Mouse (Mus musculus) midbrain, postnatal 0 days (tissue): Measurements from ENCODE around the gene Dnah11. TPM values are rescaled to one million over a fixed set of nuclear protein-coding genes. Genes with fewer than 3 reads are reported as not detected.

ENCODE experiments used
- ATAC-seq: fragments of 200-750 bp; cut with Nextera tagmentation; 2 replicates; pipeline ENCODE4 v1.8.0; 2017; ENCODE audit warnings: moderate number of reproducible peaks, mild to moderate bottlenecking, moderate TSS enrichment, moderate library complexity; ENCODE audit not compliant: low FRiP score
- DNase-seq: peaks from one replicate; pipeline ENCODE4 v3.0.0-alpha.2; 2015; ENCODE audit warnings: low spot score
- H3K27ac ChIP-seq: fragments of 300-500 bp; sonication (generic); 2 replicates; pipeline ENCODE4 v1.5.1; 2014; ENCODE audit warnings: low read depth, mild to moderate bottlenecking, low read length, mixed read lengths
- H3K27me3 ChIP-seq: fragments of 300-500 bp; sonication (generic); 2 replicates; pipeline ENCODE4 v1.6.1; 2014; ENCODE audit warnings: low read length, control low read depth, mixed read lengths; ENCODE audit not compliant: insufficient read depth
- H3K36me3 ChIP-seq: fragments of 300-500 bp; sonication (generic); 2 replicates; pipeline ENCODE4 v1.6.1; 2014; ENCODE audit warnings: low read length, control low read depth, mixed read lengths; ENCODE audit not compliant: insufficient read depth
- H3K4me1 ChIP-seq: fragments of 300-500 bp; sonication (generic); 2 replicates; pipeline ENCODE4 v1.6.1; 2014; ENCODE audit warnings: mild to moderate bottlenecking, control low read depth, antibody characterized with exemption, low read length, mixed read lengths; ENCODE audit not compliant: insufficient read depth
- H3K4me2 ChIP-seq: fragments of 300-500 bp; sonication (generic); 2 replicates; pipeline ENCODE4 v1.6.1; 2014; ENCODE audit warnings: low read depth, mild to moderate bottlenecking, low read length, mixed read lengths; ENCODE audit not compliant: poor library complexity, severe bottlenecking
- H3K4me3 ChIP-seq: fragments of 300-500 bp; sonication (generic); 2 replicates; pipeline ENCODE4 v1.5.1; 2014; ENCODE audit warnings: low read depth, mild to moderate bottlenecking, low read length, moderate library complexity
- H3K9ac ChIP-seq: fragments of 300-500 bp; sonication (generic); replicated peaks from 2 replicates; pipeline ENCODE4 v1.6.1; 2014; ENCODE audit warnings: mild to moderate bottlenecking, low read length, moderate library complexity, mixed read lengths; ENCODE audit not compliant: poor library complexity, severe bottlenecking
- H3K9me3 ChIP-seq: fragments of 300-500 bp; sonication (generic); 2 replicates; pipeline ENCODE4 v1.6.1; 2016; ENCODE audit warnings: low read length, control low read depth
- CTCF ChIP-seq: IDR thresholded peaks from 2 replicates; pipeline ENCODE4 v1.5.1; 2016; ENCODE audit warnings: antibody characterized with exemption, mild to moderate bottlenecking
- WGBS: fragments of 180-500 bp; shearing (Covaris S2); extraction: QIAGEN DNeasy Blood & Tissue Kit; methylation state at CpG from one replicate; pipeline ENCODE4 v1.1.7; 2014; 5-methylcytosine and 5-hydroxymethylcytosine counted together
- polyA plus RNA-seq: library from polyadenylated mRNA; unstranded; fragments of >200 nt; fragmentation: Nextera tagmentation; extraction: Ambion mirVana; gene quantifications from 2 replicates; pipeline ENCODE4 v1.2.1, GENCODE M21; 2015
- total RNA-seq: library from RNA; depleted of rRNA; stranded (reverse); fragments of >200 nt; gene quantifications from 2 replicates; pipeline ENCODE4 v1.2.3, GENCODE M21; 2014; rRNA removed

Gene Dnah11
- total and polyA plus RNA-seq, 2 experiments from 2014 or later, result 0.25 to 1.4 TPM

GRCm38 (mm10) chr12:117837376-117837775, 361.5 kb downstream of the Dnah11 start:
- 86% methylated on average over 4 of the region's 4 CpGs for WGBS
- TF ChIP-seq CTCF, result no peak
- H3K27me3 ChIP-seq, result no peaks in the 10 kb centered on the region
- H3K36me3 ChIP-seq, result no peaks in the 10 kb centered on the region
- H3K9me3 ChIP-seq, result no peaks in the 10 kb centered on the region
- no peak overlapping the region for H3K27ac ChIP-seq
- H3K4me3 ChIP-seq, result no peak overlapping the region
- H3K4me2 ChIP-seq, result no peak overlapping the region
- H3K4me1 ChIP-seq, result no peaks in the 10 kb centered on the region
- no peak for ATAC-seq
- no peak overlapping the region for H3K9ac ChIP-seq
- no peak for DNase-seq

GRCm38 (mm10) chr12:117835371-117835770, 363.5 kb downstream of the Dnah11 start:
- DNase-seq (no peak), ATAC-seq (no peak)
- no peak for TF ChIP-seq CTCF
- H3K27me3 ChIP-seq, result no peaks in the 10 kb centered on the region
- WGBS, result 64% methylated on average over 10 of the region's 10 CpGs
- no peak overlapping the region for H3K4me2 ChIP-seq
- H3K4me1 ChIP-seq, result no peaks in the 10 kb centered on the region
- no peaks in the 10 kb centered on the region for H3K9me3 ChIP-seq
- H3K27ac ChIP-seq, result no peak overlapping the region
- H3K9ac ChIP-seq, result no peak overlapping the region
- no peak overlapping the region for H3K4me3 ChIP-seq
- H3K36me3 ChIP-seq, result no peaks in the 10 kb centered on the region

- H3K9me3 ChIP-seq, result no peaks in the 10 kb centered on the region
- H3K4me3 ChIP-seq, result no peak overlapping the region
- no peaks in the 10 kb centered on the region for H3K4me1 ChIP-seq
- ATAC-seq (no peak), DNase-seq (no peak)
- no peak overlapping the region for H3K27ac ChIP-seq
- H3K36me3 ChIP-seq, result no peaks in the 10 kb centered on the region
- no peak for TF ChIP-seq CTCF
- H3K27me3 ChIP-seq, result no peaks in the 10 kb centered on the region
- 81% methylated on average over 2 of the region's 2 CpGs for WGBS
- H3K9ac ChIP-seq, result no peak overlapping the region
- no peak overlapping the region for H3K4me2 ChIP-seq
Measured at GRCm38 (mm10) chr12:117834652-117835051, 364.2 kb downstream of the Dnah11 start.

GRCm38 (mm10) chr12:117832190-117832589, 366.7 kb downstream of the Dnah11 start:
- no peak overlapping the region for H3K4me3 ChIP-seq
- WGBS, result 49% methylated on average over 5 of the region's 5 CpGs

GRCm38 (mm10) chr12:117831351-117831961, 367.4 kb downstream of the Dnah11 start:
- Histone ChIP-seq H3K36me3 (no peaks in the 10 kb centered on the region), H3K4me1 (no peaks in the 10 kb centered on the region), H3K9me3 (no peaks in the 10 kb centered on the region), H3K4me2 (no peak overlapping the region), H3K9ac (no peak overlapping the region), H3K27me3 (no peaks in the 10 kb centered on the region), H3K27ac (no peak overlapping the region), H3K4me3 (no peak overlapping the region)
- no peak for TF ChIP-seq CTCF
- WGBS, result 85% methylated on average over 8 of the region's 8 CpGs
- ATAC-seq, result no peak
- no peak for DNase-seq

More at GRCm38 (mm10) chr12:117832190-117832589, 366.7 kb downstream of the Dnah11 start:
- ATAC-seq (no peak), DNase-seq (no peak)
- H3K27ac ChIP-seq, result no peak overlapping the region
- H3K36me3 ChIP-seq, result no peaks in the 10 kb centered on the region
- no peaks in the 10 kb centered on the region for H3K27me3 ChIP-seq
- H3K4me1 ChIP-seq, result no peaks in the 10 kb centered on the region
- no peak overlapping the region for H3K9ac ChIP-seq
- no peak overlapping the region for H3K4me2 ChIP-seq
- no peak for TF ChIP-seq CTCF
- H3K9me3 ChIP-seq, result no peaks in the 10 kb centered on the region

- no peak for ATAC-seq
Measured at GRCm38 (mm10) chr12:117828350-117828749, 370.5 kb downstream of the Dnah11 start.

More at GRCm38 (mm10) chr12:117828350-117828749, 370.5 kb downstream of the Dnah11 start:
- no peak for DNase-seq
- no peak overlapping the region for H3K9ac ChIP-seq
- no peak for TF ChIP-seq CTCF
- H3K4me1 ChIP-seq, result no peaks in the 10 kb centered on the region
- no peak overlapping the region for H3K27ac ChIP-seq
- H3K4me3 ChIP-seq, result no peak overlapping the region
- no peaks in the 10 kb centered on the region for H3K36me3 ChIP-seq
- H3K27me3 ChIP-seq, result no peaks in the 10 kb centered on the region
- no peak overlapping the region for H3K4me2 ChIP-seq
- WGBS, result 83% methylated on average over 3 of the region's 3 CpGs
- H3K9me3 ChIP-seq, result no peaks in the 10 kb centered on the region

Other genes starting within 250 kb of the Dnah11 start
- gene Sp4, start 102.4 kb upstream of the Dnah11 start, total RNA-seq, result 50.8 and 55.2 TPM in 2 replicates
- 14.3 and 17.4 TPM in 2 replicates for gene Sp4, start 102.4 kb upstream of the Dnah11 start, polyA plus RNA-seq